Mouse (Mus musculus) testis, adult 2 months (tissue): ENCODE results near the gene Adgrb2. TPM values are rescaled to one million over a fixed set of nuclear protein-coding genes. Genes with fewer than 3 reads are reported as not detected.

Experiments
- H3K27ac ChIP-seq: fragments of 200-500 bp; 2 replicates; pipeline ENCODE4 v1.5.1; 2012; ENCODE audit warnings: low read depth, low read length; ENCODE audit not compliant: control insufficient read depth, insufficient read depth
- H3K27me3 ChIP-seq: fragments of 200-500 bp; 2 replicates; pipeline ENCODE4 v1.6.1; 2012; ENCODE audit warnings: mild to moderate bottlenecking, low read length, moderate library complexity; ENCODE audit not compliant: control insufficient read depth, insufficient read depth
- H3K36me3 ChIP-seq: fragments of 200-500 bp; 2 replicates; pipeline ENCODE4 v1.6.1; 2012; ENCODE audit warnings: mild to moderate bottlenecking, low read length; ENCODE audit not compliant: control insufficient read depth, insufficient read depth
- H3K4me1 ChIP-seq: fragments of 200-500 bp; 2 replicates; pipeline ENCODE4 v1.6.1; 2012; ENCODE audit warnings: low read length; ENCODE audit not compliant: control insufficient read depth, insufficient read depth
- H3K4me3 ChIP-seq: fragments of 200-500 bp; 2 replicates; pipeline ENCODE4 v1.5.1; 2012; ENCODE audit warnings: low read depth, mild to moderate bottlenecking, low read length, moderate library complexity, mixed read lengths; ENCODE audit not compliant: control insufficient read depth
- CTCF ChIP-seq: fragments of 200-500 bp; IDR thresholded peaks from 2 replicates; pipeline ENCODE4 v1.5.1; 2012; ENCODE audit warnings: low read depth, mild to moderate bottlenecking, inconsistent platforms, low read length, moderate library complexity; ENCODE audit not compliant: control insufficient read depth, insufficient read depth, insufficient replicate concordance
- POLR2A ChIP-seq: fragments of 200-500 bp; IDR thresholded peaks from 2 replicates; pipeline ENCODE4 v1.6.1; 2012; ENCODE audit warnings: low read depth, mild to moderate bottlenecking, inconsistent platforms, low read length, moderate library complexity; ENCODE audit not compliant: control insufficient read depth
- polyA plus RNA-seq: library from polyadenylated mRNA; depleted of rRNA; stranded (reverse); fragments of >200 nt; gene quantifications from 2 replicates; pipeline ENCODE4 v1.2.3, GENCODE M21; 2012

The Adgrb2 gene
- polyA plus RNA-seq, 1 experiment: 1.6 TPM

- H3K36me3 ChIP-seq: no peaks in the 10 kb centered on the region
- peaks cover 11% of the 10 kb centered on the region for H3K4me1 ChIP-seq
- H3K27me3 ChIP-seq: no peaks in the 10 kb centered on the region
- H3K27ac ChIP-seq: no peak within 1 kb of the TSS
- H3K4me3 ChIP-seq: peak within 1 kb of the TSS; percentile 41
- TF ChIP-seq POLR2A (no peak), CTCF (no peak)
Measured at GRCm38 (mm10) chr4:130047331-130048202, 62.9 kb downstream of the Adgrb2 start, which contains the start of gene Col16a1. Gene Col16a1 (plus strand): TSS chr4:130047840.

GRCm38 (mm10) chr4:130048203-130048479, 63.5 kb downstream of the Adgrb2 start:
- Histone ChIP-seq H3K36me3 (no peaks in the 10 kb centered on the region), H3K4me1 (peaks cover 11% of the 10 kb centered on the region), H3K27me3 (no peaks in the 10 kb centered on the region), H3K27ac (no peak overlapping the region), H3K4me3 (no peak overlapping the region)
- TF ChIP-seq CTCF: no peak
- TF ChIP-seq POLR2A: no peak

- Histone ChIP-seq H3K27me3 (no peaks in the 10 kb centered on the region), H3K4me1 (peaks cover 14% of the 10 kb centered on the region), H3K27ac (no peak overlapping the region)
Measured at GRCm38 (mm10) chr4:130050056-130050824, 65.6 kb downstream of the Adgrb2 start.

GRCm38 (mm10) chr4:130052283-130052682, 67.6 kb downstream of the Adgrb2 start:
- Histone ChIP-seq H3K4me3 (no peak overlapping the region), H3K27me3 (no peaks in the 10 kb centered on the region), H3K36me3 (no peaks in the 10 kb centered on the region), H3K4me1 (peaks cover 19% of the 10 kb centered on the region), H3K27ac (no peak overlapping the region)
- no peak for TF ChIP-seq POLR2A
- TF ChIP-seq CTCF: 0 out of 2 replicates have a peak, but pooled peaks have one; percentile 12

More at GRCm38 (mm10) chr4:130050056-130050824, 65.6 kb downstream of the Adgrb2 start:
- Histone ChIP-seq H3K4me3 (no peak overlapping the region), H3K36me3 (no peaks in the 10 kb centered on the region)
- no peak for TF ChIP-seq POLR2A
- no peak for TF ChIP-seq CTCF

GRCm38 (mm10) chr4:130053111-130053510, 68.4 kb downstream of the Adgrb2 start:
- TF ChIP-seq CTCF (no peak), POLR2A (no peak)
- H3K27me3 ChIP-seq: no peaks in the 10 kb centered on the region
- no peaks in the 10 kb centered on the region for H3K36me3 ChIP-seq
- H3K4me3 ChIP-seq: no peak overlapping the region
- peaks cover 11% of the 10 kb centered on the region for H3K4me1 ChIP-seq
- no peak overlapping the region for H3K27ac ChIP-seq

- no peak overlapping the region for H3K4me3 ChIP-seq
- H3K36me3 ChIP-seq: no peaks in the 10 kb centered on the region
- H3K27ac ChIP-seq: no peak overlapping the region
- TF ChIP-seq CTCF (no peak), POLR2A (no peak)
- peaks cover 9% of the 10 kb centered on the region for H3K4me1 ChIP-seq
- H3K27me3 ChIP-seq: no peaks in the 10 kb centered on the region
Measured at GRCm38 (mm10) chr4:130054727-130055126, 70.1 kb downstream of the Adgrb2 start.

GRCm38 (mm10) chr4:130055160-130056010, 70.7 kb downstream of the Adgrb2 start:
- TF ChIP-seq POLR2A (no peak), CTCF (no peak)
- H3K27me3 ChIP-seq: no peaks in the 10 kb centered on the region
- H3K36me3 ChIP-seq: no peaks in the 10 kb centered on the region
- H3K4me1 ChIP-seq: peaks cover 9% of the 10 kb centered on the region
- no peak overlapping the region for H3K27ac ChIP-seq
- no peak overlapping the region for H3K4me3 ChIP-seq
